ENCODE assay signal across 12 mouse cellular contexts in genomic region chr5:143668884-143669283, GRCm38 (mm10). TPM values are rescaled to one million over a fixed set of nuclear protein-coding genes. Genes with fewer than 3 reads are reported as not detected.
DNase-seq lines count a peak whose midpoint lies in the region; ATAC-seq and TF ChIP-seq lines count a peak whose summit lies in the region.
"Had no signal": no experiment of that assay in that cellular context is flagged by ENCODE, and none has a peak within 500 bp of the region (broad histone marks: within the 10 kb centered on the region; RNA-seq: fewer than 3 reads in every experiment).

No protein-coding gene starts in this region.

- no peak overlapping the region for H3K4me3 ChIP-seq in forebrain, embryonic 14.5 days (ENCODE audit: low read depth, low read length)
- no peak overlapping the region for H3K4me3 ChIP-seq in forebrain, embryonic 15.5 days
- no peak overlapping the region for H3K4me3 ChIP-seq in lung, postnatal 0 days (ENCODE audit: low read depth, low read length)
- H3K4me3 ChIP-seq in embryonic fibroblast, embryonic 13.5 days (ENCODE audit: insufficient read depth, low read length) = no peak overlapping the region
- H3K4me3 ChIP-seq: embryonic facial prominence, embryonic 15.5 days; liver, embryonic 13.5 days had no signal

- TF ChIP-seq CTCF in lung, postnatal 0 days (IDR thresholded peaks at IDR 0.05) = no peak
- no peak for TF ChIP-seq CTCF in embryonic fibroblast, embryonic 13.5 days (IDR thresholded peaks at IDR 0.05; ENCODE audit: borderline replicate concordance, insufficient read depth, low read length)

- no peak overlapping the region for H3K4me2 ChIP-seq in forebrain, embryonic 14.5 days (ENCODE audit: low read length)
- no peak overlapping the region for H3K4me2 ChIP-seq in forebrain, embryonic 15.5 days (replicated peaks)
- no peak overlapping the region for H3K4me2 ChIP-seq in lung, postnatal 0 days (replicated peaks; ENCODE audit: low read depth, low read length)
- H3K4me2 ChIP-seq: embryonic facial prominence, embryonic 15.5 days; liver, embryonic 13.5 days had no signal

- no peak for TF ChIP-seq EP300 in lung, postnatal 0 days (IDR thresholded peaks at IDR 0.05)

- H3K27ac ChIP-seq in forebrain, embryonic 14.5 days (ENCODE audit: low read depth, low read length) = no peak overlapping the region
- H3K27ac ChIP-seq in forebrain, embryonic 15.5 days (replicated peaks) = no peak overlapping the region
- peak overlapping the region; percentile 68; the same call in 1 of the 2 replicates for H3K27ac ChIP-seq in lung, postnatal 0 days (ENCODE audit: low read length)
- peak overlapping the region; percentile 36; the same call in 1 of the 2 replicates for H3K27ac ChIP-seq in embryonic fibroblast, embryonic 13.5 days (ENCODE audit: insufficient read depth, low read length)

- no peaks in the 10 kb centered on the region for H3K36me3 ChIP-seq in forebrain, embryonic 14.5 days (ENCODE audit: control insufficient read depth, insufficient read depth, low read length)
- no peaks in the 10 kb centered on the region for H3K36me3 ChIP-seq in forebrain, embryonic 15.5 days
- H3K36me3 ChIP-seq in lung, postnatal 0 days (ENCODE audit: insufficient read depth, low read length) = no peaks in the 10 kb centered on the region
- H3K36me3 ChIP-seq: embryonic facial prominence, embryonic 15.5 days had no signal

- no peak overlapping the region for H3K9ac ChIP-seq in forebrain, embryonic 14.5 days (ENCODE audit: low read length)
- H3K9ac ChIP-seq in forebrain, embryonic 15.5 days (replicated peaks) = no peak overlapping the region
- no peak overlapping the region for H3K9ac ChIP-seq in lung, postnatal 0 days (replicated peaks; ENCODE audit: low read depth)
- H3K9ac ChIP-seq: embryonic facial prominence, embryonic 15.5 days had no signal

- ATAC-seq in forebrain, embryonic 14.5 days = no peak; the same call in 1 of the 2 replicates
- ATAC-seq in forebrain, embryonic 15.5 days (replicated peaks) = no peak
- ATAC-seq in lung, postnatal 0 days = peak; percentile 68

- WGBS in forebrain, embryonic 14.5 days = 18% methylated on average over 2 of the region's 2 CpGs
- WGBS in forebrain, embryonic 15.5 days = 37% methylated on average over 2 of the region's 2 CpGs
- WGBS in lung, postnatal 0 days = 60% methylated on average over 2 of the region's 2 CpGs

- no peaks in the 10 kb centered on the region for H3K27me3 ChIP-seq in forebrain, embryonic 14.5 days (replicated peaks; ENCODE audit: control insufficient read depth, insufficient read depth, low read length)
- H3K27me3 ChIP-seq in forebrain, embryonic 15.5 days = no peaks in the 10 kb centered on the region
- H3K27me3 ChIP-seq in lung, postnatal 0 days (replicated peaks; ENCODE audit: insufficient read depth, low read length) = no peaks in the 10 kb centered on the region
- H3K27me3 ChIP-seq: embryonic facial prominence, embryonic 15.5 days; liver, embryonic 13.5 days had no signal

- H3K9me3 ChIP-seq in forebrain, embryonic 14.5 days (replicated peaks; ENCODE audit: control insufficient read depth, low read length) = no peaks in the 10 kb centered on the region
- no peaks in the 10 kb centered on the region for H3K9me3 ChIP-seq in forebrain, embryonic 15.5 days
- no peaks in the 10 kb centered on the region for H3K9me3 ChIP-seq in lung, postnatal 0 days (ENCODE audit: low read length)
- H3K9me3 ChIP-seq: embryonic facial prominence, embryonic 15.5 days; liver, embryonic 13.5 days had no signal

- TF ChIP-seq POLR2A in embryonic fibroblast, embryonic 13.5 days (IDR thresholded peaks at IDR 0.05; ENCODE audit: low read depth, low read length) = no peak

- peak; percentile 27 for DNase-seq in forebrain, embryonic 14.5 days (ENCODE audit: low spot score)
- peak; percentile 53 for DNase-seq in lung, postnatal 0 days (ENCODE audit: low spot score)
- no peak for DNase-seq in lung, postnatal 14 days
- DNase-seq in mesoderm, embryonic 11.5 days (ENCODE audit: low read depth, low spot score) = peak; percentile 26
- no peak for DNase-seq in embryo, embryonic 10.5 days (ENCODE audit: low spot score)
- DNase-seq in right cerebral cortex, adult 2 months (ENCODE audit: low spot score in 2 of 2) = no peak
- DNase-seq: cerebellum, adult 9-11 months; liver, embryonic 13.5 days; thymus, postnatal 14 days had no signal

- H3K4me1 ChIP-seq in forebrain, embryonic 14.5 days (ENCODE audit: control insufficient read depth, insufficient read depth, low read length) = no peaks in the 10 kb centered on the region
- no peaks in the 10 kb centered on the region; the same call in 1 of the 2 replicates for H3K4me1 ChIP-seq in forebrain, embryonic 15.5 days
- H3K4me1 ChIP-seq in lung, postnatal 0 days (ENCODE audit: insufficient read depth, low read depth, low read length) = peaks cover 15% of the 10 kb centered on the region; the same call in 1 of the 2 replicates
- H3K4me1 ChIP-seq in embryonic fibroblast, embryonic 13.5 days (ENCODE audit: control insufficient read depth, insufficient read depth, low read length) = peaks cover 27% of the 10 kb centered on the region

RNA-seq across cellular contexts. Expression of gene Cyth3, which starts 46.6 kb away (rescaled TPM):
- polyA plus RNA-seq in forebrain, embryonic 14.5 days (2014; fragmentation: Nextera tagmentation; extraction: Ambion mirVana) = 26.1 and 34.1 TPM in 2 replicates
- 38.4 and 42.6 TPM in 2 replicates for polyA plus RNA-seq in forebrain, embryonic 15.5 days (2015; fragmentation: Nextera tagmentation; extraction: Ambion mirVana)
- polyA plus RNA-seq in lung, postnatal 0 days (2015; fragmentation: Nextera tagmentation; extraction: Ambion mirVana) = 87.3 and 96.6 TPM in 2 replicates
- 130 and 134 TPM in 2 replicates for polyA plus RNA-seq in embryonic fibroblast, embryonic 13.5 days (2011; ENCODE audit: insufficient read length, low read depth, missing spikeins)

Comparison
In these comparisons a context has a peak if more than half of its experiments do, and no peak if none do; other contexts are left out.
1. DNase-seq: peak in forebrain, embryonic 14.5 days (single experiment), lung, postnatal 0 days (single experiment) and mesoderm, embryonic 11.5 days (single experiment); none in lung, postnatal 14 days (single experiment), embryo, embryonic 10.5 days (single experiment) and right cerebral cortex, adult 2 months (0 of 2).
2. H3K27ac ChIP-seq: peak in lung, postnatal 0 days (single experiment) and embryonic fibroblast, embryonic 13.5 days (single experiment); none in forebrain, embryonic 14.5 days (single experiment) and forebrain, embryonic 15.5 days (single experiment).